Mouse (Mus musculus): ENCODE measurements around the gene Xrcc4.

Gene Xrcc4

GRCm38 (mm10) chr13:89738275-89738674 lies 351.1 kb downstream of the Xrcc4 start:
- no peak for DNase-seq

- no peak for DNase-seq
These were observed 354.3 kb downstream of the Xrcc4 start for GRCm38 (mm10) chr13:89735111-89735510.

GRCm38 (mm10) chr13:89726492-89726891 lies 362.9 kb downstream of the Xrcc4 start:
- DNase-seq, result no peak

Data from kidney, adult 11 months (tissue).